Comparison of ENCODE assay signal across 18 mouse cellular contexts in genomic region chr10:53382696-53383365, GRCm38 (mm10). TPM values are rescaled to one million over a fixed set of nuclear protein-coding genes. Genes with fewer than 3 reads are reported as not detected.
DNase-seq lines count a peak whose midpoint lies in the region; ATAC-seq and TF ChIP-seq lines count a peak whose summit lies in the region.
"Had no signal": no experiment of that assay in that cellular context is flagged by ENCODE, and none has a peak within 500 bp of the region (broad histone marks: within the 10 kb centered on the region; RNA-seq: fewer than 3 reads in every experiment).

No protein-coding gene starts in this region.

- H3K36me3 ChIP-seq in kidney, adult 2 months (ENCODE audit: control insufficient read depth, insufficient read depth, low read length) = no peaks in the 10 kb centered on the region
- H3K36me3 ChIP-seq in lung, postnatal 0 days (ENCODE audit: insufficient read depth, low read length) = no peaks in the 10 kb centered on the region
- no peaks in the 10 kb centered on the region for H3K36me3 ChIP-seq in liver, embryonic 15.5 days (replicated peaks)
- no peaks in the 10 kb centered on the region for H3K36me3 ChIP-seq in forebrain, embryonic 16.5 days (ENCODE audit: control insufficient read depth, insufficient read depth)
- H3K36me3 ChIP-seq: heart, embryonic 13.5 days; midbrain, embryonic 13.5 days; neural tube, embryonic 13.5 days had no signal

- TF ChIP-seq CTCF in kidney, adult 2 months (conservative IDR thresholded peaks at IDR 0.05; ENCODE audit: insufficient read depth, insufficient read length, low read depth, low read length) = no peak
- no peak for TF ChIP-seq CTCF in lung, postnatal 0 days (IDR thresholded peaks at IDR 0.05)

- peaks cover 10% of the 10 kb centered on the region; the same call in 1 of the 2 replicates for H3K4me1 ChIP-seq in kidney, adult 2 months (ENCODE audit: control insufficient read depth, insufficient read depth, low read length)
- H3K4me1 ChIP-seq in lung, postnatal 0 days (ENCODE audit: insufficient read depth, low read depth, low read length) = no peaks in the 10 kb centered on the region
- H3K4me1 ChIP-seq in liver, embryonic 15.5 days (replicated peaks) = peaks cover 21% of the 10 kb centered on the region
- peaks cover 12% of the 10 kb centered on the region for H3K4me1 ChIP-seq in forebrain, embryonic 16.5 days (replicated peaks; ENCODE audit: control insufficient read depth, insufficient read depth, low read length)

- TF ChIP-seq EP300 in lung, postnatal 0 days (IDR thresholded peaks at IDR 0.05) = peak; percentile 75; the same call in 1 of the 2 replicates

- no peak overlapping the region for H3K4me3 ChIP-seq in kidney, adult 2 months (ENCODE audit: insufficient read depth, low read depth, low read length)
- no peak overlapping the region for H3K4me3 ChIP-seq in lung, postnatal 0 days (ENCODE audit: low read depth, low read length)
- H3K4me3 ChIP-seq in liver, embryonic 15.5 days (replicated peaks) = no peak overlapping the region
- no peak overlapping the region for H3K4me3 ChIP-seq in forebrain, embryonic 16.5 days (replicated peaks; ENCODE audit: low read length)
- H3K4me3 ChIP-seq: heart, embryonic 13.5 days; midbrain, embryonic 13.5 days; neural tube, embryonic 13.5 days had no signal

- 39% methylated on average over 7 of the region's 7 CpGs for WGBS in kidney, adult 2 months
- 42% methylated on average over 7 of the region's 7 CpGs for WGBS in lung, postnatal 0 days
- WGBS in liver, embryonic 15.5 days (ENCODE audit: insufficient replicate concordance) = 49% methylated on average over 7 of the region's 7 CpGs
- WGBS in forebrain, embryonic 16.5 days = 75% methylated on average over 7 of the region's 7 CpGs

- H3K27ac ChIP-seq in kidney, adult 2 months (ENCODE audit: insufficient read depth, low read depth, low read length) = no peak overlapping the region
- peak overlapping the region; percentile 51 for H3K27ac ChIP-seq in lung, postnatal 0 days (ENCODE audit: low read length)
- H3K27ac ChIP-seq in liver, embryonic 15.5 days (replicated peaks) = peak overlapping the region; percentile 69
- no peak overlapping the region for H3K27ac ChIP-seq in forebrain, embryonic 16.5 days (ENCODE audit: low read length)
- H3K27ac ChIP-seq: heart, embryonic 13.5 days; hindbrain, embryonic 14.5 days; macrophage; midbrain, embryonic 13.5 days; neural tube, embryonic 13.5 days had no signal

- H3K9me3 ChIP-seq in lung, postnatal 0 days (ENCODE audit: low read length) = no peaks in the 10 kb centered on the region
- no peaks in the 10 kb centered on the region for H3K9me3 ChIP-seq in liver, embryonic 15.5 days (replicated peaks)
- no peaks in the 10 kb centered on the region for H3K9me3 ChIP-seq in forebrain, embryonic 16.5 days (ENCODE audit: control insufficient read depth, low read length)
- H3K9me3 ChIP-seq: heart, embryonic 13.5 days; midbrain, embryonic 13.5 days; neural tube, embryonic 13.5 days had no signal

- H3K9ac ChIP-seq in lung, postnatal 0 days (replicated peaks; ENCODE audit: low read depth) = no peak overlapping the region
- H3K9ac ChIP-seq in liver, embryonic 15.5 days = no peak overlapping the region
- no peak overlapping the region for H3K9ac ChIP-seq in forebrain, embryonic 16.5 days (replicated peaks; ENCODE audit: low read depth, low read length)
- H3K9ac ChIP-seq: heart, embryonic 13.5 days; hindbrain, embryonic 14.5 days; midbrain, embryonic 13.5 days; neural tube, embryonic 13.5 days had no signal

- TF ChIP-seq POLR2A in kidney, adult 2 months (IDR thresholded peaks at IDR 0.05; ENCODE audit: low read depth, low read length) = no peak

- peak; percentile 48 for DNase-seq in kidney, adult 2 months
- DNase-seq in kidney, postnatal 4 days = no peak
- DNase-seq in lung, postnatal 0 days (ENCODE audit: low spot score) = peak; percentile 32
- DNase-seq in lung, postnatal 36 days = no peak
- peak; percentile 84 for DNase-seq in skeletal muscle tissue, adult 2 months (ENCODE audit: low read depth, low spot score)
- DNase-seq: cerebellum, adult 18-20 months; cerebellum, postnatal 36 days; heart, adult 18-20 months; heart, postnatal 36 days; spleen, adult 18-20 months; thymus, postnatal 25 days had no signal

- no peak for ATAC-seq in lung, postnatal 0 days
- peak; percentile 23 for ATAC-seq in liver, embryonic 15.5 days (ENCODE audit: insufficient read depth)
- no peak for ATAC-seq in forebrain, embryonic 16.5 days
- ATAC-seq: midbrain, embryonic 13.5 days had no signal

- no peak overlapping the region for H3K4me2 ChIP-seq in lung, postnatal 0 days (replicated peaks; ENCODE audit: low read depth, low read length)
- H3K4me2 ChIP-seq in liver, embryonic 15.5 days = 0 out of 2 replicates have a peak overlapping the region, but pooled peaks have one; percentile 3
- H3K4me2 ChIP-seq in forebrain, embryonic 16.5 days (ENCODE audit: low read length) = no peak overlapping the region
- H3K4me2 ChIP-seq: heart, embryonic 13.5 days; hindbrain, embryonic 14.5 days; midbrain, embryonic 13.5 days; neural tube, embryonic 13.5 days had no signal

- H3K27me3 ChIP-seq in kidney, adult 2 months (replicated peaks; ENCODE audit: control insufficient read depth, insufficient read depth, low read length) = no peaks in the 10 kb centered on the region
- no peaks in the 10 kb centered on the region for H3K27me3 ChIP-seq in lung, postnatal 0 days (replicated peaks; ENCODE audit: insufficient read depth, low read length)
- H3K27me3 ChIP-seq in liver, embryonic 15.5 days = no peaks in the 10 kb centered on the region
- no peaks in the 10 kb centered on the region for H3K27me3 ChIP-seq in forebrain, embryonic 16.5 days (replicated peaks; ENCODE audit: control insufficient read depth, insufficient read depth, low read length)
- H3K27me3 ChIP-seq: heart, embryonic 13.5 days; midbrain, embryonic 13.5 days; neural tube, embryonic 13.5 days had no signal

RNA-seq across cellular contexts. Expression of gene Cep85l, which starts 3.1 kb away (rescaled TPM):
- 1.7 and 2.3 TPM in 2 replicates for polyA plus RNA-seq in kidney, adult 2 months (2012; rRNA removed)
- polyA plus RNA-seq in lung, postnatal 0 days (2015; fragmentation: Nextera tagmentation; extraction: Ambion mirVana) = 10.8 and 11.0 TPM in 2 replicates
- 2.0 TPM in 2 replicates for polyA plus RNA-seq in liver, embryonic 15.5 days (2015; fragmentation: Nextera tagmentation; extraction: Ambion mirVana)
- polyA plus RNA-seq in forebrain, embryonic 16.5 days (2015; fragmentation: Nextera tagmentation; extraction: Ambion mirVana) = 8.3 and 9.0 TPM in 2 replicates

RNA-seq across cellular contexts. Expression of gene Pln, which starts 45.4 kb away (rescaled TPM):
- 5.5 and 10.8 TPM in 2 replicates for polyA plus RNA-seq in kidney, adult 2 months (2012; rRNA removed)
- 1.9 and 2.3 TPM in 2 replicates for polyA plus RNA-seq in lung, postnatal 0 days (2015; fragmentation: Nextera tagmentation; extraction: Ambion mirVana)
- polyA plus RNA-seq in liver, embryonic 15.5 days (2015; fragmentation: Nextera tagmentation; extraction: Ambion mirVana) = 0.31 and 0.50 TPM in 2 replicates
- polyA plus RNA-seq in forebrain, embryonic 16.5 days (2015; fragmentation: Nextera tagmentation; extraction: Ambion mirVana) = 2.0 and 2.1 TPM in 2 replicates
- polyA plus RNA-seq: macrophage had no signal

Comparison
In these comparisons a context has a peak if more than half of its experiments do, and no peak if none do; other contexts are left out.
1. DNase-seq: peak in kidney, adult 2 months (single experiment), lung, postnatal 0 days (single experiment) and skeletal muscle tissue, adult 2 months (single experiment); none in kidney, postnatal 4 days (0 of 2) and lung, postnatal 36 days (single experiment).
2. H3K27ac ChIP-seq: peak in lung, postnatal 0 days (single experiment) and liver, embryonic 15.5 days (single experiment); none in kidney, adult 2 months (single experiment) and forebrain, embryonic 16.5 days (single experiment).